Mouse (Mus musculus): ENCODE results near the gene Gpcpd1. TPM values are rescaled to one million over a fixed set of nuclear protein-coding genes. Genes with fewer than 3 reads are reported as not detected.

The Gpcpd1 gene
- polyA plus RNA-seq, 1 experiment from 2014 or later = 52.2 TPM

DNA sequence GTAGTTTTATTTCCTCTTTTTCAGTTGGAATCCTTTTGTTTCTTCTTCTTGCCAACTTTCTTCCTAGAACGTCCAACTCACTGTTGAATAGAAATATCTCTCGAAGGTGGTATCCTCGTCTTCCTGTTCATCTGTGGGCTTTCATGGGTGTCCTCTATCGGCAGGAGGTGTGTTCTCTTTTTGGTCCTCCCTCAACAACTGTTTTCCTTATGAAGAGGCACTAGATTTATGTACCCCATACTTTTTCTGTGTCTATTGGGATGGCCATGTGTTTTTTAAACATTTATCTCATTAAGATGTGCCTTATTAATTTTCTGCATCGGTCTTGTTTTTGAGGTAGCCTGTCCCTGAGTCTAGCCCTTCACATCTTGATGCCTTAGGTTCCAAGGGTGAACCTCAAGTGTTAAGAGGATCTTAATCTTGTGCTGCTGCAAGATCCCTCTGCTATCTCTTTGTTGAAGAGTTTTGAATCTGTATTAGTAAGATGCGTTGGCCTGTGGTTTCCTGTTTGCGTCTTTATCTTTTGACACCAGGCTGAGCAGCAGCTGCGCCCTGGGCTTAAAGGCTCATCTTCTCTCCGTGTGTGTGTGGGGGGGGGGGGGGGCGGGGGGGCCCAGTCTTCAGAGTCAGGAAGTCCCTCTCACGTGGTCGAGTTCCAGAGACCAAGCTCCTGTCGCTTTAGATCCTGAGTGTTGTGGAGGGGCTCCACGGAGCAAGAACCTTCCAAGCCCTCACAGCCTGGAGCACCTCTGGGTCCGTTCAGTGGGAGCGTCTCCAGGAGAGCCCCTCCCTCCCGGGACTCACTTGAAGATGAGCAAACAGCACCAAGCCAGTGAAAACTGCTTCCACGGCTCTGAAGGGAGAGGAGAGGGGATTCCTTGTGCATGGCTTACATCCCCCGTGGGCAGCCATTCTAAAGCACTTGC lies 75.2 kb downstream of the Gpcpd1 start:
- ATAC-seq = peak; percentile 9; the same call in 1 of the 2 replicates
- TF ChIP-seq CTCF (IDR thresholded peaks at IDR 0.05) (no peak), EP300 (IDR thresholded peaks at IDR 0.05) (no peak)
- H3K27ac ChIP-seq (ENCODE audit: low read length) = no peak overlapping the region
- H3K9me3 ChIP-seq (ENCODE audit: low read length) = no peaks in the 10 kb centered on the region
- no peaks in the 10 kb centered on the region for H3K27me3 ChIP-seq (replicated peaks; ENCODE audit: insufficient read depth, low read length)
- DNase-seq (ENCODE audit: low spot score) = no peak
- H3K9ac ChIP-seq (replicated peaks; ENCODE audit: low read depth) = no peak overlapping the region
- H3K4me2 ChIP-seq (replicated peaks; ENCODE audit: low read depth, low read length) = no peak overlapping the region
- H3K36me3 ChIP-seq (ENCODE audit: insufficient read depth, low read length) = no peaks in the 10 kb centered on the region
- 25% methylated on average over 19 of the region's 19 CpGs for WGBS
- H3K4me3 ChIP-seq (ENCODE audit: low read depth, low read length) = no peak overlapping the region
- H3K4me1 ChIP-seq (ENCODE audit: insufficient read depth, low read depth, low read length) = peaks cover 2% of the 10 kb centered on the region; the same call in 1 of the 2 replicates

DNA sequence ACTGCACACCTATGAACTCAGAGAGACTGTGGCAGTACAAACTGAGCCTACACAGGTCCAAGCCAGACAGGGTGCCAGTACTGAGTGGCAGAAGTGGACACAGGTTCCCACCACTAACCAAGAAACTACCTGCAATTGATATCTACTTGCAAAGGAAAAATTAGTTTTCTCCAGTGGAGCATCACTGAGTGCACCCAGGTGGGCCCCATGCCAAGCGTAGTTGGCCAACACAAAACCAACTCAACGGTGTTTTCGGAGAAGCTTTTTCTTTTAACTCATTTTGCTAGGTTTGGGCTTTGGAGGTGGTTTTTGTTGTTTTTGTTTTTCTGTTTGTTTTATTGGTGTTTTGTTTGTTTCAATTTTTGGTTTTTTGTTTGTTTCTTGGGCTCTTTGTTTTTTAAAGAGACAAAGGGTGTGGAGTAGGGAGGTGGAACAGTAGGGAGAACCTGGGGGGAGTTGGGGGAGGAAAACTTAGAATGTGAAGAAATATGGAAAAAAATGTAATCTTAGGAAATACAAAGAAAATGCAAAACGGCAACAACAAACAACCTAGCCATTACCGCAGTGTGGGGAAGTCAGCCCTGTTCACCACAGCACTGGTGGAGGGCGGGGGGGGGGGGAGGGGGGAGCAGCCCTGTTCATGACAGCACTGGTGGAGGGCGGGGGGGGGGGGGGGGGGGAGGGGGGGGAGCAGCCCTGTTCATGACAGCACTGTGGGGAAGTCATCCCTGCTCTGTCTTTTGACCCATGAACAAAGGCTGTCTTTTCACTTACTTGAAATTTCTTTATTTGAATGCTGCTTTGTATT lies 76.3 kb downstream of the Gpcpd1 start:
- ATAC-seq (no peak), DNase-seq (ENCODE audit: low spot score) (no peak)
- H3K27ac ChIP-seq (ENCODE audit: low read length) = no peak overlapping the region
- 76% methylated on average over 5 of the region's 7 CpGs for WGBS
- no peak overlapping the region for H3K4me2 ChIP-seq (replicated peaks; ENCODE audit: low read depth, low read length)
- no peak overlapping the region for H3K9ac ChIP-seq (replicated peaks; ENCODE audit: low read depth)
- no peak overlapping the region for H3K4me3 ChIP-seq (ENCODE audit: low read depth, low read length)
- TF ChIP-seq EP300 (IDR thresholded peaks at IDR 0.05) (no peak), CTCF (IDR thresholded peaks at IDR 0.05) (no peak)
- H3K27me3 ChIP-seq (replicated peaks; ENCODE audit: insufficient read depth, low read length) = no peaks in the 10 kb centered on the region
- peaks cover 2% of the 10 kb centered on the region; the same call in 1 of the 2 replicates for H3K4me1 ChIP-seq (ENCODE audit: insufficient read depth, low read depth, low read length)
- no peaks in the 10 kb centered on the region for H3K36me3 ChIP-seq (ENCODE audit: insufficient read depth, low read length)
- no peaks in the 10 kb centered on the region for H3K9me3 ChIP-seq (ENCODE audit: low read length)

DNA sequence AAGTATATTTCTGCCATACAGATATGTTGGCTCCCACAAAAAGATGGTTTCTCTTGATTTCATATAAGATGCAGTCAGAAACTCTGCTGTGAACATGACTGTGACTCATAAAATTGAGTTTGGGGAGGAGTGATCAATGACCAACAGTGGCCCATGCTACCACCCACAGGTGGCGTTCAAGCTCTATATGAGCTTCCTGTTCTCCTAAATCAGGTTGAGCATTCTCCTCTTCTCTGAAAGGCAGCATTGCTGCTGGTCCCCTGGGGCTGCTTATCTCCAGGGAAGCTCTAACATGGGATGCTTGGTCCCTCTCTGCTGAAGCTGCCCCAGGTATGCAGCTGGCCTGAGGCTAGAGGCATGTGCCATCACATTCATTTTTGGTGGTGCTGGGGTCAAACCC lies 77.8 kb downstream of the Gpcpd1 start:
- DNase-seq (ENCODE audit: low spot score) = no peak
- H3K4me3 ChIP-seq (ENCODE audit: low read depth, low read length) = no peak overlapping the region
- no peak for ATAC-seq
- no peak overlapping the region for H3K27ac ChIP-seq (ENCODE audit: low read length)
- no peak overlapping the region for H3K4me2 ChIP-seq (replicated peaks; ENCODE audit: low read depth, low read length)
- TF ChIP-seq EP300 (IDR thresholded peaks at IDR 0.05) (no peak), CTCF (IDR thresholded peaks at IDR 0.05) (no peak)
- peaks cover 2% of the 10 kb centered on the region; the same call in 1 of the 2 replicates for H3K4me1 ChIP-seq (ENCODE audit: insufficient read depth, low read depth, low read length)
- 93% methylated on average over 1 of the region's 1 CpGs for WGBS
- H3K9me3 ChIP-seq (ENCODE audit: low read length) = no peaks in the 10 kb centered on the region
- no peak overlapping the region for H3K9ac ChIP-seq (replicated peaks; ENCODE audit: low read depth)
- H3K36me3 ChIP-seq (ENCODE audit: insufficient read depth, low read length) = no peaks in the 10 kb centered on the region
- H3K27me3 ChIP-seq (replicated peaks; ENCODE audit: insufficient read depth, low read length) = no peaks in the 10 kb centered on the region

DNA sequence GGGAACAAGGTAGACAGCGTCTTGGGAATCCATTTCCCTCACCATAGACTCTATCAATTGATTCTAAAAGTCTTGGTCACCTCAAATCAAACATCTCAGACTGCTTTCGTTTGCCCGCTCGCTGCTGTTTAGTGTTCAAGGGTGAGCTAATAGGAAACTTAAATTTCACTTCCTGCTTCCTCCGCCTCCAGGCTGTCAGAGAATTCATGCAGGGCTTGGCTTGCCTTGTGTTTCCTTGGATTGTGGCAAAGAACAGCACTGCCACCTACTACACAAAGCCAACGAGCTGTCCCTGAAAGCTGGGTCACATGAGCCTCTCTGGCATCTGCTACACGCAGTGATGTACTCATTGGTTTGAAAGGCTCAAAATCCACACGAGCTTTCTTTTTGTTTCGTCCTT lies 78.3 kb downstream of the Gpcpd1 start:
- H3K36me3 ChIP-seq (ENCODE audit: insufficient read depth, low read length) = no peaks in the 10 kb centered on the region
- WGBS = 61% methylated on average over 9 of the region's 9 CpGs
- peaks cover 2% of the 10 kb centered on the region; the same call in 1 of the 2 replicates for H3K4me1 ChIP-seq (ENCODE audit: insufficient read depth, low read depth, low read length)
- peak; percentile 43; the same call in 1 of the 2 replicates for ATAC-seq
- no peaks in the 10 kb centered on the region for H3K27me3 ChIP-seq (replicated peaks; ENCODE audit: insufficient read depth, low read length)
- H3K9ac ChIP-seq (replicated peaks; ENCODE audit: low read depth) = no peak overlapping the region
- no peaks in the 10 kb centered on the region for H3K9me3 ChIP-seq (ENCODE audit: low read length)
- no peak overlapping the region for H3K27ac ChIP-seq (ENCODE audit: low read length)
- TF ChIP-seq EP300 (IDR thresholded peaks at IDR 0.05) = no peak
- no peak for TF ChIP-seq CTCF (IDR thresholded peaks at IDR 0.05)
- DNase-seq (ENCODE audit: low spot score) = no peak
- H3K4me3 ChIP-seq (ENCODE audit: low read depth, low read length) = no peak overlapping the region
- no peak overlapping the region for H3K4me2 ChIP-seq (replicated peaks; ENCODE audit: low read depth, low read length)

DNA sequence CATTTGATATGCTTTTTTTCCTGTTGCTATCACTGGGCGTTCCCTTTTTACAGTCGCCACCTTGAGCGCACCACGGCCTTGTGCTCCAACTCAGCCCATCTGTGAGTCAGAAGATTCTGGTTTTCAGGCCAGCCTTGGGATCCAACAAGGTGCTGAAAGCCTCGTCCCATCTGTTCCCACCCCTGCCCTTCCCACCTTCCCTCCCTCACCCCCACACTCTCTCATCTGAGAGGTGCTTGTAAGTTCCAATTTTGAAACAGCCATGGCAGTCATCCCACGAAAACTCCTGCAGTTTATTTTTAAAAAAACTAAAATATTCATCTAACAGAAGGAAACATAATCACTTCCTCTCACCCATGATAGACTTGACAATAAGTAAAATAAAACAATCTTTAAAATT lies 80.0 kb downstream of the Gpcpd1 start:
- Histone ChIP-seq H3K4me2 (replicated peaks; ENCODE audit: low read depth, low read length) (no peak overlapping the region), H3K4me1 (ENCODE audit: insufficient read depth, low read depth, low read length) (peaks cover under 1% of the 10 kb centered on the region; the same call in 1 of the 2 replicates), H3K9ac (replicated peaks; ENCODE audit: low read depth) (no peak overlapping the region), H3K9me3 (ENCODE audit: low read length) (no peaks in the 10 kb centered on the region), H3K4me3 (ENCODE audit: low read depth, low read length) (no peak overlapping the region), H3K36me3 (ENCODE audit: insufficient read depth, low read length) (no peaks in the 10 kb centered on the region), H3K27me3 (replicated peaks; ENCODE audit: insufficient read depth, low read length) (no peaks in the 10 kb centered on the region), H3K27ac (ENCODE audit: low read length) (no peak overlapping the region)
- TF ChIP-seq EP300 (IDR thresholded peaks at IDR 0.05) (no peak), CTCF (IDR thresholded peaks at IDR 0.05) (no peak)
- DNase-seq (ENCODE audit: low spot score) (no peak), ATAC-seq (peak; percentile 19; the same call in 1 of the 2 replicates)
- WGBS = 50% methylated on average over 6 of the region's 6 CpGs

DNA sequence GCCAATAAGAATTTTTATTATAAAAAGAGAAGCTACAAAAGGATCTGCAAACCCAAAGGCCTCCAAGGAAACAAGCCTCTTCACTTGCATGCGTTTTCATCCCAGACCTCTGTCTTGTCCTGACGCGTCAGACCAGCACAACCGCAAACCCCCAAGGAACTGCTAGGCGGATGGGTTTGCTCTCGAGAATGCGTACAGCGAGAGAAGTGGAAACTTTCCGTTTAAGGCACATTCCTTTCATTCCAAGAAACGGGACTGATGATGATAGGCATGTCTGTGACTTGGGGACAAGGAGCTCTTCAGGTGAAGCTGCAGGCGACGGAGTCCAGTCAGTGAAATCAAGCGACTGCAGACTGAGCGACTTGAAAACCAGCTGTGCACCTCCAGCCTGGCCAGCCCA lies 80.4 kb downstream of the Gpcpd1 start:
- no peaks in the 10 kb centered on the region for H3K27me3 ChIP-seq (replicated peaks; ENCODE audit: insufficient read depth, low read length)
- H3K9ac ChIP-seq (replicated peaks; ENCODE audit: low read depth) = no peak overlapping the region
- ATAC-seq = peak; percentile 40; the same call in 1 of the 2 replicates
- no peak overlapping the region for H3K4me3 ChIP-seq (ENCODE audit: low read depth, low read length)
- TF ChIP-seq EP300 (IDR thresholded peaks at IDR 0.05) (no peak), CTCF (IDR thresholded peaks at IDR 0.05) (no peak)
- H3K27ac ChIP-seq (ENCODE audit: low read length) = no peak overlapping the region
- peak; percentile 9 for DNase-seq (ENCODE audit: low spot score)
- H3K4me1 ChIP-seq (ENCODE audit: insufficient read depth, low read depth, low read length) = no peaks in the 10 kb centered on the region
- H3K4me2 ChIP-seq (replicated peaks; ENCODE audit: low read depth, low read length) = no peak overlapping the region
- H3K9me3 ChIP-seq (ENCODE audit: low read length) = no peaks in the 10 kb centered on the region
- no peaks in the 10 kb centered on the region for H3K36me3 ChIP-seq (ENCODE audit: insufficient read depth, low read length)
- 26% methylated on average over 14 of the region's 14 CpGs for WGBS

All from lung, postnatal 0 days (tissue).